Mouse (Mus musculus) heart, embryonic 14.5 days (tissue): Measurements from ENCODE around the gene Ampd2. TPM values are rescaled to one million over a fixed set of nuclear protein-coding genes. Genes with fewer than 3 reads are reported as not detected.
A peak's percentile ranks its signal among the peaks of the same experiment; 100 is the strongest.

Source experiments
- ATAC-seq: fragments of 200-750 bp; cut with Nextera tagmentation; 2 replicates; pipeline ENCODE4 v1.8.0; 2017; ENCODE audit warnings: low read depth, moderate TSS enrichment; ENCODE audit not compliant: insufficient number of reproducible peaks, insufficient read depth, low FRiP score
- H3K27ac ChIP-seq, 2 experiments: fragments of 200-500 bp in 1 of 2; fragments of 300-500 bp in 1 of 2; sonication (generic) in 1 of 2; replicated peaks in 1 of 2; 2 replicates each; pipeline ENCODE4 v1.5.1; 2012 to 2014; ENCODE audit warnings: low read depth in 2 of 2, low read length in 2 of 2, control low read depth in 1 of 2, mild to moderate bottlenecking in 1 of 2, mixed read lengths in 1 of 2; ENCODE audit not compliant: control insufficient read depth in 1 of 2, insufficient read depth in 1 of 2
- H3K27me3 ChIP-seq: fragments of 300-500 bp; sonication (generic); 2 replicates; pipeline ENCODE4 v1.6.1; 2014; ENCODE audit warnings: mild to moderate bottlenecking, low read length, control low read depth; ENCODE audit not compliant: control insufficient read depth, insufficient read depth
- H3K36me3 ChIP-seq: fragments of 300-500 bp; sonication (generic); 2 replicates; pipeline ENCODE4 v1.6.1; 2014; ENCODE audit warnings: mild to moderate bottlenecking, control low read depth, low read length, mixed read lengths; ENCODE audit not compliant: control insufficient read depth, insufficient read depth
- H3K4me1 ChIP-seq, 2 experiments: fragments of 200-500 bp in 1 of 2; fragments of 300-500 bp in 1 of 2; sonication (generic) in 1 of 2; 2 replicates each; pipeline ENCODE4 v1.6.1; 2012 to 2014; ENCODE audit warnings: low read length in 2 of 2, control low read depth in 1 of 2, mixed read lengths in 1 of 2; ENCODE audit not compliant: control insufficient read depth in 2 of 2, insufficient read depth in 2 of 2
- H3K4me2 ChIP-seq: fragments of 300-500 bp; sonication (generic); 2 replicates; pipeline ENCODE4 v1.6.1; 2014; ENCODE audit warnings: mild to moderate bottlenecking, low read length
- H3K4me3 ChIP-seq, 2 experiments: fragments of 200-500 bp in 1 of 2; fragments of 300-500 bp in 1 of 2; sonication (generic) in 1 of 2; 2 replicates each; pipeline ENCODE4 v1.5.1; 2012 to 2014; ENCODE audit warnings: low read length in 2 of 2, mild to moderate bottlenecking in 2 of 2, control low read depth in 1 of 2, low read depth in 1 of 2, moderate library complexity in 1 of 2; ENCODE audit not compliant: control insufficient read depth in 1 of 2, insufficient read depth in 1 of 2
- H3K9ac ChIP-seq: fragments of 300-500 bp; sonication (generic); 2 replicates; pipeline ENCODE4 v1.6.1; 2014; ENCODE audit warnings: mild to moderate bottlenecking, low read length
- H3K9me3 ChIP-seq: fragments of 300-500 bp; sonication (generic); 2 replicates; pipeline ENCODE4 v1.6.1; 2016; ENCODE audit warnings: low read length, control low read depth; ENCODE audit not compliant: control insufficient read depth
- WGBS: fragments of 180-500 bp; shearing (Covaris S2); extraction: QIAGEN DNeasy Blood & Tissue Kit; methylation state at CpG from one replicate; pipeline ENCODE4 v1.1.7; 2014; 5-methylcytosine and 5-hydroxymethylcytosine counted together
- polyA plus RNA-seq: library from polyadenylated mRNA; unstranded; fragments of >200 nt; fragmentation: Nextera tagmentation; extraction: Ambion mirVana; gene quantifications from 2 replicates; pipeline ENCODE4 v1.2.1, GENCODE M21; 2014

Ampd2 gene
- polyA plus RNA-seq, 1 experiment from 2014 or later, result 20.3 TPM

GRCm38 (mm10) chr3:108112246-108112645 lies 25.8 kb upstream of the Ampd2 start:
- ATAC-seq, result no peak
- Histone ChIP-seq H3K9me3 (no peaks in the 10 kb centered on the region), H3K4me2 (no peak overlapping the region), H3K36me3 (peaks cover 87% of the 10 kb centered on the region), H3K9ac (no peak overlapping the region), H3K27me3 (no peaks in the 10 kb centered on the region), H3K4me1 (no peaks in the 10 kb centered on the region), H3K4me3 (no peak overlapping the region), H3K27ac (no peak overlapping the region)
- 63% methylated on average over 7 of the region's 7 CpGs for WGBS

- Histone ChIP-seq H3K9me3 (no peaks in the 10 kb centered on the region), H3K27ac (no peak overlapping the region), H3K9ac (no peak overlapping the region), H3K27me3 (no peaks in the 10 kb centered on the region), H3K4me3 (no peak overlapping the region), H3K36me3 (peaks cover 85% of the 10 kb centered on the region), H3K4me1 (peaks cover under 1 to 3% of the 10 kb centered on the region in 2 experiments; a peak in 3 of 4 replicates), H3K4me2 (no peak overlapping the region)
- ATAC-seq, result no peak
- WGBS, result 75% methylated on average over 5 of the region's 5 CpGs
These were observed 24.9 kb upstream of the Ampd2 start for GRCm38 (mm10) chr3:108111320-108111719.

- no peak overlapping the region for H3K4me2 ChIP-seq
- WGBS, result 7% methylated on average over 3 of the region's 3 CpGs
- peak; percentile 82 for ATAC-seq
These were observed 18.8 kb upstream of the Ampd2 start for GRCm38 (mm10) chr3:108105281-108105680.

GRCm38 (mm10) chr3:108102075-108102474 lies 15.6 kb upstream of the Ampd2 start:
- Histone ChIP-seq H3K27me3 (no peaks in the 10 kb centered on the region), H3K9ac (no peak overlapping the region), H3K4me2 (no peak overlapping the region), H3K27ac (no peak overlapping the region), H3K36me3 (0 out of 2 replicates have a peak, but pooled peaks cover 16% of the 10 kb centered on the region), H3K4me1 (peaks cover 3 to 18% of the 10 kb centered on the region in 2 experiments), H3K4me3 (no peak overlapping the region), H3K9me3 (no peaks in the 10 kb centered on the region)
- ATAC-seq, result no peak
- WGBS, result 91% methylated on average over 6 of the region's 6 CpGs

More at GRCm38 (mm10) chr3:108105281-108105680, 18.8 kb upstream of the Ampd2 start:
- no peak overlapping the region for H3K4me3 ChIP-seq
- peaks cover 3 to 18% of the 10 kb centered on the region in 2 experiments for H3K4me1 ChIP-seq
- no peaks in the 10 kb centered on the region for H3K27me3 ChIP-seq
- peak overlapping the region; percentile 40 to 42; a peak in 3 of 4 replicates for H3K27ac ChIP-seq
- H3K9ac ChIP-seq, result no peak overlapping the region
- no peaks in the 10 kb centered on the region for H3K9me3 ChIP-seq
- peaks cover 45% of the 10 kb centered on the region for H3K36me3 ChIP-seq

- Histone ChIP-seq H3K36me3 (0 out of 2 replicates have a peak, but pooled peaks cover 13% of the 10 kb centered on the region), H3K27ac (no peak overlapping the region), H3K4me1 (peaks cover 3 to 18% of the 10 kb centered on the region in 2 experiments), H3K9me3 (no peaks in the 10 kb centered on the region), H3K27me3 (no peaks in the 10 kb centered on the region), H3K9ac (no peak overlapping the region), H3K4me3 (no peak overlapping the region), H3K4me2 (no peak overlapping the region)
- no peak for ATAC-seq
- 35% methylated on average over 3 of the region's 3 CpGs for WGBS
These were observed 15.1 kb upstream of the Ampd2 start for GRCm38 (mm10) chr3:108101594-108101993.

GRCm38 (mm10) chr3:108098316-108098715 lies 11.9 kb upstream of the Ampd2 start:
- Histone ChIP-seq H3K9ac (no peak overlapping the region), H3K4me2 (no peak overlapping the region), H3K4me1 (no peaks in the 10 kb centered on the region; a peak in 1 of 4 replicates), H3K36me3 (no peaks in the 10 kb centered on the region), H3K9me3 (no peaks in the 10 kb centered on the region), H3K4me3 (no peak overlapping the region), H3K27me3 (no peaks in the 10 kb centered on the region), H3K27ac (no peak overlapping the region)
- no peak for ATAC-seq
- 65% methylated on average over 6 of the region's 6 CpGs for WGBS

- Histone ChIP-seq H3K4me2 (no peak overlapping the region), H3K4me3 (no peak overlapping the region), H3K27ac (no peak overlapping the region), H3K36me3 (no peaks in the 10 kb centered on the region), H3K27me3 (no peaks in the 10 kb centered on the region), H3K9me3 (no peaks in the 10 kb centered on the region), H3K9ac (no peak overlapping the region), H3K4me1 (no peaks in the 10 kb centered on the region; a peak in 1 of 4 replicates)
- 89% methylated on average over 8 of the region's 8 CpGs for WGBS
- no peak for ATAC-seq
These were observed 11.2 kb upstream of the Ampd2 start for GRCm38 (mm10) chr3:108097656-108098055.

GRCm38 (mm10) chr3:108096726-108097125 lies 10.3 kb upstream of the Ampd2 start:
- no peaks in the 10 kb centered on the region for H3K9me3 ChIP-seq
- no peaks in the 10 kb centered on the region; a peak in 1 of 4 replicates for H3K4me1 ChIP-seq
- H3K4me2 ChIP-seq, result no peak overlapping the region
- no peak overlapping the region for H3K9ac ChIP-seq
- no peaks in the 10 kb centered on the region for H3K27me3 ChIP-seq
- H3K4me3 ChIP-seq, result no peak overlapping the region
- no peak for ATAC-seq
- 51% methylated on average over 10 of the region's 10 CpGs for WGBS
- H3K36me3 ChIP-seq, result no peaks in the 10 kb centered on the region
- no peak overlapping the region for H3K27ac ChIP-seq
